Mouse (Mus musculus): Measurements from ENCODE around the gene AI464131. TPM values are rescaled to one million over a fixed set of nuclear protein-coding genes. Genes with fewer than 3 reads are reported as not detected.

The AI464131 gene
- polyA plus RNA-seq, 1 experiment = 14.0 TPM

DNA sequence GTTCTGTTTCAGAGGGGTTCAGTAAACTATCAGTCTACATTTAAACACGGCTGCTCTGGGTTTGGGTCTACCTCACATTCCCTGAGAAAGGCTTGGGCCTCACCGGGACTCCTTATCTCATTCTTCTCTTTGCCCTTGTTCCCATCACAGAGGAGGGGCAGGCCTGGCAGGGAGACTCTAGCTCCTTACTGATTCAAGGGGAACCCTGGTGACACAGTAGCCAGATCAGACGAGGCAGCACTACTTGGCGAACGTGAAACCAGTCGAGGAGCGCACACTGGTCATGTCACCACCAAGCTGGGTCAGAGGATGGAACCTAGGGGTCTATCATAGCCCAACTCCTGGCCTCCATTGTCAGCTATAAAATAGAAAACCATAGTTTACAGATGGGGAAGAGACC lies 5.1 kb upstream of the AI464131 start:
- DNase-seq = no peak
- H3K4me3 ChIP-seq (replicated peaks; ENCODE audit: extremely low read depth, low read depth, low read length) = no peak overlapping the region
- WGBS = 66% methylated on average over 7 of the region's 7 CpGs

DNA sequence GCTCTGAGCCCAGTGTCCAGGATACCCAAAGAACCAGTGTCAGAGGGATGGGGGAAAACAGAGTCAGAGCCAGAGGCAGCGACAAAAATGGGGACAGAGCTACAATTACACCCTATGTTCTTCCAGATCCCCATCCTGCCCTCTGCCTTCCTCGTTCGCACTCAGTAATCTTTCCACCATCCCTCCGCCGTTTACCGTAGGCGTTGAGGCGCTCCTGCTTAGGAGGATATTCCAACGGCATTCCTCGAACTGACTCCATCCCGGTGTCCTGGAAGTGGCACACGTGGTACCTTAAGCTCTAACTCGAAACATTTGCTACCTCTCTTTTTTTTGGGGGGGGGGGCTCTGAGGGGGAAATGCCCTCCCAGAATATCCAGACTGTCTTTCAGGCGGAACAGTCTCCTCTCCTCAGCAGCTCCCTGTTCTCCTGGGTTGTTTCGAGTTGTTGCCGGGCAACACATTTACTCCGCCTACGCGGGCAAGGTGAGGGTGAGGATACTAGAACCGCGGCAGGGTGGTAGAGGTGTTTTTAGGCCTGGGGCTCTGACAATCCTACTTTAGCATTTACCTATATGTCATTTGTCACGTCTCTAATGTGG lies 4.5 kb upstream of the AI464131 start:
- peak overlapping the region; percentile 46 for H3K4me3 ChIP-seq (replicated peaks; ENCODE audit: extremely low read depth, low read depth, low read length)
- TF ChIP-seq POLR2A (IDR thresholded peaks at IDR 0.05; ENCODE audit: borderline replicate concordance, extremely low read depth, low read depth, low read length) (no peak; the same call in 1 of the 2 replicates), CTCF (IDR thresholded peaks at IDR 0.05; ENCODE audit: insufficient read depth, low read length) (no peak)
- peaks cover 9% of the 10 kb centered on the region; the same call in 1 of the 2 replicates for H3K4me1 ChIP-seq (ENCODE audit: control insufficient read depth, insufficient read depth, low read length)
- DNase-seq = no peak
- WGBS = 19% methylated on average over 22 of the region's 22 CpGs

More for the DNA sequence above, 5.1 kb upstream of the AI464131 start:
- TF ChIP-seq POLR2A (IDR thresholded peaks at IDR 0.05; ENCODE audit: borderline replicate concordance, extremely low read depth, low read depth, low read length) (no peak), CTCF (IDR thresholded peaks at IDR 0.05; ENCODE audit: insufficient read depth, low read length) (no peak)
- peaks cover 9% of the 10 kb centered on the region; the same call in 1 of the 2 replicates for H3K4me1 ChIP-seq (ENCODE audit: control insufficient read depth, insufficient read depth, low read length)

DNA sequence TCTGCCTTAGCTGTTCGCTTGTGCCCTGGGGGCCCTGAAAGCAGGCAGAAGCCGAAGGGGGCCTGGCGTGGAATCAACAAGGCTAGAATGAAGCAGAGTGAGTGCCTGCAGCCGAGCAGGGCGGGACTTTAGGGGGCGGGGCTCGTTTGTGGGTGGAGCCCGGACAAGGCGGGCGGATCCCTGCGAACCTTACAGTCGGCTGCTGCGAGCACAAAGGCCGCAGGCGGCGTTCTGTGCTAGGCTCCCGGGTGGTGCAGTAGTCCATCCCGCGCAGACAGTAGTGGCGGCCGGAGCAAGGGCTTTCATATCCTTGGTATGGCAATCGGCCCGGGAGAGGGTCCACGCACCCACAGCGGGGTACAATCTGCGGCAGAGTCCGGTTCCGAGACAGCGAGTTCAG lies 4.0 kb upstream of the AI464131 start:
- WGBS = under 1% methylated on average over 29 of the region's 29 CpGs
- peak overlapping the region; percentile 46 for H3K4me3 ChIP-seq (replicated peaks; ENCODE audit: extremely low read depth, low read depth, low read length)
- TF ChIP-seq POLR2A (IDR thresholded peaks at IDR 0.05; ENCODE audit: borderline replicate concordance, extremely low read depth, low read depth, low read length) = peak; percentile 32; the same call in 1 of the 2 replicates
- no peak for TF ChIP-seq CTCF (IDR thresholded peaks at IDR 0.05; ENCODE audit: insufficient read depth, low read length)
- peak; percentile 88 for DNase-seq
- H3K4me1 ChIP-seq (ENCODE audit: control insufficient read depth, insufficient read depth, low read length) = peaks cover 9% of the 10 kb centered on the region; the same call in 1 of the 2 replicates

DNA sequence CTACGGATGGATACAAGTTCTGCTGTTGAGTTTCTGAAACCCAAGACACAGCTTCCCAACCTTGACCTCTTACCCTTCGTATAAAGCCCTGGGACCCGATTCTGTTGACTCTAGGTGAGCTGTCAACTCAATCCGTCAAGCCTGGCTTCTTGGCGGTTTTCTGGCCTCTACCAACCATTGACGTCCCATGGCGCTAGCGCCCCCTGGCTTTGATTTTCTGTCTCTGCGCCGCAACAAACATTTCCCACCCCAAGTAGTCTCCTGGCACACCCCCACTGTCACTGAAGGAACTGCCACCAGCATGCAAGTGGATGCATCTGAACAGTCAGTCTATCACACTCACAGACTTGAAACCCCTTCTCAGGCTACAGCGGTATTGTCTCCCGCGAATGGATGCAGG lies 3.3 kb upstream of the AI464131 start:
- WGBS = 16% methylated on average over 13 of the region's 13 CpGs
- no peak overlapping the region for H3K4me3 ChIP-seq (replicated peaks; ENCODE audit: extremely low read depth, low read depth, low read length)
- H3K4me1 ChIP-seq (ENCODE audit: control insufficient read depth, insufficient read depth, low read length) = peaks cover 9% of the 10 kb centered on the region; the same call in 1 of the 2 replicates
- DNase-seq = peak; percentile 65
- TF ChIP-seq POLR2A (IDR thresholded peaks at IDR 0.05; ENCODE audit: borderline replicate concordance, extremely low read depth, low read depth, low read length) (no peak), CTCF (IDR thresholded peaks at IDR 0.05; ENCODE audit: insufficient read depth, low read length) (peak; percentile 43; the same call in 1 of the 2 replicates)

DNA sequence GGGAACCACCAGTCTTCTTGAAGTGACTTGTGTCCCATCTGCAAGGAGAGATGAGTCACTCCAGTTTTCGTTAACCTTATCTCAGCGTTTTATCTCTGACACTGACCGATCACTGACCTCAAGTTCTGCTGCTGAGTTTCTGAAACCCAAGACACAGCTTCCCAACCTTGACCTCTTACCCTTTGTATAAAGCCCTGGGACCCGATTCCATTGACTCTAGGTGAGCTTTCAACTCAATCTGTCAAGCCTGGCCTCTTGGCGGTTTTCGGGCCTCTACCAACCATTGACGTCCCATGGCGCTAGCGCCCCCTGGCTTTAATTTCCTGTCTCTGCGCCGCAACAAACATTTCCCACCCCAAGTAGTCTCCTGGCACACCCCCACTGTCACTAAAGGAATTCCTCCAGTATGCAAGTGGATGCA lies 2.3 kb upstream of the AI464131 start:
- Histone ChIP-seq H3K4me1 (ENCODE audit: control insufficient read depth, insufficient read depth, low read length) (peaks cover 9% of the 10 kb centered on the region; the same call in 1 of the 2 replicates), H3K4me3 (replicated peaks; ENCODE audit: extremely low read depth, low read depth, low read length) (no peak overlapping the region)
- 53% methylated on average over 11 of the region's 11 CpGs for WGBS
- DNase-seq = peak; percentile 35
- TF ChIP-seq POLR2A (IDR thresholded peaks at IDR 0.05; ENCODE audit: borderline replicate concordance, extremely low read depth, low read depth, low read length) (no peak), CTCF (IDR thresholded peaks at IDR 0.05; ENCODE audit: insufficient read depth, low read length) (peak; percentile 12; the same call in 1 of the 2 replicates)

DNA sequence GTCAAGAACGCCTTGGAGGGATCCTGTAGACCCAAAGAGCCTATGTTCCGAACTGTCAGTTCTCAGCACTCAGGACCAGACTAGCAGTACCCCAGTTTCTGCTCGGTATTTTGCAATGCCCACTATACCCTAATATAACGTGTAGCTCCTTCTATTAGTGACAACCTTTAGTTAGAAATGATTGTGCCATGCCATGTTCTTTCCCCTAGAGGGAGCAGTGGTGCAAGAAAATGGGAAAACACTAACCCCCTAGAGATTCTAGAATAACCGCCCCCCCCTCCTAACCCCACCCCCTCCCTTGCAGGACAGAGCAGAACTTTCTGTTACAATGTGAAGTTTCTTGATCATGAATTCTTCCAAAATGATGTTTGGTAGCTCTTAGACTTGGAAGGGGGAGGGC lies 1.4 kb upstream of the AI464131 start:
- WGBS = 73% methylated on average over 5 of the region's 5 CpGs
- TF ChIP-seq POLR2A (IDR thresholded peaks at IDR 0.05; ENCODE audit: borderline replicate concordance, extremely low read depth, low read depth, low read length) = no peak
- TF ChIP-seq CTCF (IDR thresholded peaks at IDR 0.05; ENCODE audit: insufficient read depth, low read length) = no peak

DNA sequence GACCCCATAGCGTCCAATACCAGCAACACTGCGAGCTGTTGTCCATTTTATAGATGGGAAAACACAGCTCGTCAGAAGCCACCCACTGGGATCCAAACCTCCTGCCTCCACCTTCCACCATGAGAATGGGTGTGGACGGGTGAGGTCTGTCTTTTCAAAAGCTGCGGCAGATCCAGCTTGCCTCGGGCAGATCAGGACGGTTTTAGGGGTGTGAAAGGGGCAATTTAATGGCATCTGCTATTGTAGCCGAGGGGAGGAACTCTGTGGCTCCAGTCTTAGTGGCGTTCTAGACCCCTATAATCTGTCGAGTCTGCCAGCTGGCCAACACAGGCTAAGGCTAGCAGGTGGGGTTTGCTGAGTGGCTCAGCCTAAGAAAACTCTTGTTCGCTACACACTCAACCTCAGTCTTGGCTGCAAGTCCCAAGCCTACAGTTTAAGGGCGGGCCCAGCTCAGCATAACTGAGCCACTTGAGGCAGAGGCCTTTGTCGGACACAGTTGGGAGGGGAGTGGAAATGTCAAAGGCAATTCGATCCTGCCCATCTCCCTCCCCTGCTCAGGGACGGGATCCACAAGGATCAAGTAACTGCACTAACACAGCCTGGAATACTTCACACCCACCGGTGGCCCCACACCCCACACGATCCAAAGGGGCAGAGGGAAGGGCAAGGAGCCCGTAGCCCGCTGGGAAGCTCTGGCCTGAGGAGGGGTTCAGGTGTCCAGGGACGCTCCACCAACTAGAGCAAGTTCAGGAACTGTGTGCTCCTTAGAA lies 520 bp downstream of the AI464131 start:
- Histone ChIP-seq H3K4me1 (ENCODE audit: control insufficient read depth, insufficient read depth, low read length) (peaks cover 10% of the 10 kb centered on the region; the same call in 1 of the 2 replicates), H3K4me3 (replicated peaks; ENCODE audit: extremely low read depth, low read depth, low read length) (peak overlapping the region; percentile 62)
- WGBS = 17% methylated on average over 20 of the region's 20 CpGs
- DNase-seq = no peak
- peak; percentile 14; the same call in 1 of the 2 replicates for TF ChIP-seq POLR2A (IDR thresholded peaks at IDR 0.05; ENCODE audit: borderline replicate concordance, extremely low read depth, low read depth, low read length)
- no peak for TF ChIP-seq CTCF (IDR thresholded peaks at IDR 0.05; ENCODE audit: insufficient read depth, low read length)

More for the DNA sequence above, 1.4 kb upstream of the AI464131 start:
- no peak for DNase-seq
- Histone ChIP-seq H3K4me3 (replicated peaks; ENCODE audit: extremely low read depth, low read depth, low read length) (no peak overlapping the region), H3K4me1 (ENCODE audit: control insufficient read depth, insufficient read depth, low read length) (peaks cover 9% of the 10 kb centered on the region; the same call in 1 of the 2 replicates)

DNA sequence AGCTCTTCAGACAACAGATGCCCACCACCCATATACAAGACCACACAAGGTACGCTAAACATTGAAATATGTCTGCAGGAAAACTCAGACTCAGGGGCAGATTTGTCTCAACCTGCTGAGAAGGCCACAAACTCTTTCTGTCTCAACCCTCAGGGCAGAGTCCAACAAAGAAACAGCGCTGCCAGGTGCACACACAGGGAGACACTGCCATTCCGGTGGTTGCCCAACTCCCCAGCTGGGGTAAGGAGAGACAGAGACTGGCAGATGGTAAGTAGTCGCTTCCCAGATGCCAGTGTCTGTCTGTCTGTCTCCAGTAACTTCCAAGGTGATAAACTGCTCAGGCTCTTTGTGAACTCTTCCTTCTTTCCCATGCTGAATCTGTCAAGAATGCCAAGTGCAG lies 2.1 kb downstream of the AI464131 start:
- no peak overlapping the region for H3K4me3 ChIP-seq (replicated peaks; ENCODE audit: extremely low read depth, low read depth, low read length)
- no peak for TF ChIP-seq CTCF (IDR thresholded peaks at IDR 0.05; ENCODE audit: insufficient read depth, low read length)
- TF ChIP-seq POLR2A (IDR thresholded peaks at IDR 0.05; ENCODE audit: borderline replicate concordance, extremely low read depth, low read depth, low read length) = no peak
- peaks cover 5% of the 10 kb centered on the region for H3K4me1 ChIP-seq (ENCODE audit: control insufficient read depth, insufficient read depth, low read length)
- 76% methylated on average over 4 of the region's 4 CpGs for WGBS
- no peak for DNase-seq

DNA sequence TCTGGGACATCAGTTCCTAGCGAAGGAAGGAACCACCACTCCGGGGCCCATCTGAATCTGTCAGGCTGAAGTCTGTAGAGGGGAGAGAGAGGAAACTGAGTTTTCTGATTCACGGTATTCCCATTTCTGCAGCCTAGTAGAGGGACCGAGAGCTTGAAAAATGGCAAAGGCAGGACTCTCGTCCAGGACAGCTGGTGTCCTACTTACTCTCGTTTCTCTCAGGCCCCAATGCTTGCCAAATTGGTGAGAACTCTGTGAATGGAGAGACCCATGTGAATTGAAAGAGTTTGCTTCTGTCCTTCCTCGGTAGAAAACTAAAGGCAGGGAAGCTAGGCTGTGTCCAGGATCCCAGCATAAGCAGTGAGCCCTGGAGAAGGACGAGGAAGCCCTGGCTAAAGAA lies 3.3 kb downstream of the AI464131 start:
- Histone ChIP-seq H3K4me3 (replicated peaks; ENCODE audit: extremely low read depth, low read depth, low read length) (no peak overlapping the region), H3K4me1 (ENCODE audit: control insufficient read depth, insufficient read depth, low read length) (peaks cover 5% of the 10 kb centered on the region)
- 71% methylated on average over 8 of the region's 8 CpGs for WGBS
- TF ChIP-seq POLR2A (IDR thresholded peaks at IDR 0.05; ENCODE audit: borderline replicate concordance, extremely low read depth, low read depth, low read length) (no peak), CTCF (IDR thresholded peaks at IDR 0.05; ENCODE audit: insufficient read depth, low read length) (no peak)
- DNase-seq = no peak
